Mouse (Mus musculus): ENCODE results near the gene Spock2.
A peak's percentile ranks its signal among the peaks of the same experiment; 100 is the strongest.
"Not testable (repeated sequence)": the region's sequence is repeated elsewhere in the genome, so short reads cannot be mapped to it uniquely, and the experiment has no call there.

The Spock2 gene

DNA sequence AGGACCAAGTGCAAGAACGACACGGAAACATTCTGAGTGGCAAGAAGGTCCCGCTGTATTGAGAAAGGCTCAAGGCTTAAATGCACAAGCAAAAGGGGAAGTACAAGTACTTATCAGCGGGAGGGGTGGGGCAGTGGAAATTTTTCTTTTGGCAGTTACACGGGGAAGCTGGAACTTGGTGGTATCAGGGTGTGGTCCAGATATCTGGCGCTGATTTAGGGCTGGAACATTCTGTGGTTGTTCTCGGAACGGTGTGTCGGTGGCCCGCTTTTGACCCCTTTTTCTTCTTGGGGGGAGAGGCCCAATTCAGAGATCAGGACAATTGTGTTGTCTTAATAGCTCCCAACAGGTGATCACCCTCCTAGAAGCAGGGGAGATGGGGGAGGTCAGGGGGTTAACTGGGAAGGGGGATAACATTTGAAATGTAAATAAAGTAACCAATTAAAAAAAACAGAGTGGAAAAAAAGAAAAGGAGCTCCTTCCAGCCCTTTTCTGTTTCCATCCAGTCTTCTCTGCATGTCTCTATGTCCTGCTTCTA lies 41.6 kb downstream of the Spock2 start:
- not testable (repeated sequence) for DNase-seq (ENCODE audit: low spot score in 2 of 2)

DNA sequence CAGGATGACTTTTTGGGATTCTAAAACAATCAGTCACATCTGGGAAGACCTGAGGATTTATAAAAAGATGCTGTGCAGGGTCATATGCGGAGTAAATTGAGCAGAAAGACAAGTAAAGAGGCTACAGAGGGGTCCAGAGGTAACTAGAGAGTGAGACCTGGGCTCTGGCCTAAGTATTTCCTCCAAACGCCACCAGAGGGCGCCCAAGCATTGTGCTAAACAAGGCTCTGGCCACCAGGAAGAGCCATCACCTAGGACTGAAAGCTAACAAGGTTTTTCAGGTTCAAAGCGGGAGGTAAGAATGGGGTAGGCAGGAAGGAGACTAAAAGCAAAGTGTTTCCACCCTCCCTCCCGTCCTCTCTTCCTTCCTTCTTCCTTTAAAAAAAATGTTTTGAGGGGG lies 42.1 kb downstream of the Spock2 start:
- peak; percentile 78 to 84 for DNase-seq (ENCODE audit: low spot score in 2 of 2)

DNA sequence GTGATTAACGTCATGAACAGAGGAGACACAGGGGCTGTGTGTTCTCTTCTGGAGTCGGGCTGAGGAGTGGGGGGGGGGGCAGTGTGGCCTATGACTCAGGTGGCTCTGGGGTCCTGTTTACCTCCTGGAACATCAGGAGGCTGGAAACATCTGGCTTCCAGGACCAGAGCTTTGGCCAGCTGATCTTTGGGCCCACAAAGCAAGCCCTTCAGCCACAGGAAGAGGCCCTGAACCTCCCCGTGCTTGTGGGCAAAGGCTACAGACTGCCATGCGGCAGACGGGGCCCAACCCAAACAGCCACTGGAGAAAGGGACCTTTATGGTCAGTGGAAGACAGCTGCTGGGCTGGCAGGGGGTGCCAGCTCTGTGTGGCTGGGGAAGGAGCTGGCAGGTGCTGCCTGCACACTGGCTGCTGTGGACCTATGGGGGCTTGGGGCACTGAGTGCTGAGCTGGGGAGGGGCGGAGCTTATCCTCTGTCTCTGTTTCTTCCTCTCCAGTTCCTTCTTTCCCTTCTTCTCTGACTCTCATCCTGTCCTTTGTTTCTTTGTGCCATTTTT lies 45.2 kb downstream of the Spock2 start:
- peak in 1 of 2 experiments; percentile 31 for DNase-seq (ENCODE audit: low spot score in 2 of 2)

DNA sequence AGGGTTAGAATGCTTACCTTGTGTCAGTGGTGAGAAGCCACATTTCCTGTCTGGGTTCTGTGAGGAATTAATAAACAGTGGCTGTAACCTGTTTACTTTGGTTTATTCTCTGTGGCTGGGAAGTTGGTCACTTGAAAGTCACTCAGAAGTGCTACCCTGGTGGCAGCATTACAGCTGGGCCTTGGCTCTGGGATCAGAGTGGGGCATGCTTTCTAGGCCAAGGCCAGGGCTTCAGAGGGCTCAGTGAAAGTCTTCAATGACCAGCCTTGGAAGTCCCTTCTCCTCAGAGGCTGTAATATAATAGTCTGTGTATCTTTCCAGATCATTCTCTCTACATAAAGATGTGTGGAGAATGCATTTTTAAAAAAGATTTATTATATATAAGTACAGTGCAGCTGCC lies 50.0 kb downstream of the Spock2 start:
- DNase-seq (ENCODE audit: low spot score in 2 of 2): no peak

DNA sequence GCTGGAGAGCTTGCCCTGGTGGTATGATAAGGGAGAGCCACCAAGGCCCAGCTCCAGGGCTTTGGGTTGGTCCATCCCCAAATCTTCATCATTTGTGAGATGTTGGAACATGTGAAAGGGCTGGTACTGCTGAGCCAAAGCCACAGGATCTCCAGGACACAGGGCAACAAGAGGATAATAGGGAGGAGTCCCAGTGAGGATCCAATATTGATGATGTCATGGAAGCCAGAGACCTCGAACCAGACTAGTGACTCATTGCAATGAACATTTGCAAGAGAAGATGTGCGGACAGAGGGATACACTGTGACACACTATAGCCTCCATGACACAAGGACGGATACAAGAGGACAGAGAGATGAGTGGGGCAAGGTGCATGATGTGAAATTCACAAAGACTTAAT lies 52.1 kb downstream of the Spock2 start:
- DNase-seq (ENCODE audit: low spot score in 2 of 2): no peak

DNA sequence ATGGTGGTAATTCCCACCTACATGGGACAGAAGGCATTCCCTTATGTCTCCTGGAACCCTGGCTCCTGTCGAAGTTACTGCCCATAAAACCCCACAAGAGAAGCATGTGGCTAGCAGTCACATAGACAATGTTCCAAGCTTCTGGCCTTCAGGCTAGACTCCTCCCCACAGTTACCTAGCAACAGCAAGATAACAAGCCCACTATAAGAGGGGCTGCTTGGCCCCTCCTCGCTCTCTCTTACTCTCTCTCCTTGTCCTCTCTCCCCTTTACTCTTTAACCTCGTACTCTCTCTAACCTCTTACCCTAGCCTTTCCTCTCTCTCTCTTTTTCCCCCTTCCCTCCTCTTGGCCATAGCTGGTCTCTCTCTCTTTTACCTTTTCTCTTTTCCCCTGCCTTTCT lies 55.4 kb downstream of the Spock2 start:
- not testable (repeated sequence) for DNase-seq (ENCODE audit: low spot score in 2 of 2)

DNA sequence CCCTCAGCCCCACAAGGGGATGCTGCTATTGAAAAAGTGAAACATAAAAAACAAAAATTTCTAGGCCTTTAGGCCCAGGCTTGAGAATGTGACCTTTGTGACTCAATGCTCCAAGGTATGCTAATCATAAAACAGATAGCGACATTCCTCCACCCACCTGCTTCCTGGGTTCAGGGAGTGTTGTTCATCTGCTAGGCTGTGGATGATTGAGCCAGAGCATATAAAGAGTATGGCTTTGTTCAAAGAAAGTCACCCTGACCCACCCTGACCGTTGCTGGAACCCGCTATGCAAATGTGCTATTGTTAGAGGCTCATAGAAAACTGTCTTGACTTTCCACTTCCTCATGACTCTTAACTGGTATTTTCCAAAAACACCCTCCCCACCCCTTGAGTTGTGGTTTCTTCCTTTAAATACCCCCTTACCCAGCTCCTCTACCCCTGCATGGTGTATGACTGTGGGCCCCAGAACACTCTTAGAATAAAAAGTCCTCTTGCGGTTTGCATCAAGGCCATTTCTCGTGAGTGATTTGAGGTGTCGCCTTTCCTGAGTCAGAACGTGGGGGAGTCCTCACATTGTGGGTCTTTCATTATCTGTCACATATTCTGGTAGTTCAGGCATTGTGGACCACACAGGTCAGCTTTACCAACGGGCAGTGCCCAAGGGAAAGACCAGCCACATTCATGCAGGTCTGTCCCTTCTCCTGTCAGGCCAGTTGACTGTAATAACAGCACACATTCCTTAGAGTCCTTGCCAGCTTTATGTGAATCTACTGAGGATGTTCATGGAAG lies 56.4 kb downstream of the Spock2 start:
- DNase-seq (ENCODE audit: low spot score in 2 of 2): peak; percentile 76 to 81

DNA sequence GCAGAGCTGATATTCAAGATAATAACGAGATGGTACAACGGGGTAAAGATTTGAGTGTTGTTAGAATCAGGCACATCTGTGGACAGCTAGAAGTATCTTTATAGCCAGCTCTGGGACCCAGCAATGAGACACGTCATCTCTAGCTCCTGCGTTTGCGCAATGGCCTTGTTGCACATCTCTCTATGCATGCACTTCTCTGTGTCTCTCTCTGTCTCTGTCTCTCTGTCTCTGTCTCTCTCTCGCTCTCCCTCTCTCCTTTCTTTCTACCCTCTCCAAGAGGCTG lies 56.9 kb downstream of the Spock2 start:
- no peak for DNase-seq (ENCODE audit: low spot score in 2 of 2)

DNA sequence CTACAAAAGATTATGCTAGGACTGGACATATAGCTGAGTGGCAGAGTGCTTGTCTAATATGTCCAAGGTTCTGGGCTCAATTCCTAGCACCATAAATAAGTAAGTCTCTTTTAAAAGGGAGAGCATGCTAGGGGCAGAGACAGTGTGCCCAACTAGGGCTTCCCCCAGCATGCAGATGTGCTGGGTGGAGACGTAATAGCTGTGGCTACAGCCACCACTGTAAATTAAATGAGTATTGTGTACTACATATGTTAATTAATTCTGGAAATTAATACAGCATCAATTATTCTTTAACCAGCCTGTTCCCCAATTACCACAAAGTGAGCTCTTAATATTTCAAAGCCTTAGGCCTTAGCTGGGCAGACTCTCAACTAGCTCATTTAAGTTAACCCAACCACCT lies 58.9 kb downstream of the Spock2 start:
- no peak for DNase-seq (ENCODE audit: low spot score in 2 of 2)

DNA sequence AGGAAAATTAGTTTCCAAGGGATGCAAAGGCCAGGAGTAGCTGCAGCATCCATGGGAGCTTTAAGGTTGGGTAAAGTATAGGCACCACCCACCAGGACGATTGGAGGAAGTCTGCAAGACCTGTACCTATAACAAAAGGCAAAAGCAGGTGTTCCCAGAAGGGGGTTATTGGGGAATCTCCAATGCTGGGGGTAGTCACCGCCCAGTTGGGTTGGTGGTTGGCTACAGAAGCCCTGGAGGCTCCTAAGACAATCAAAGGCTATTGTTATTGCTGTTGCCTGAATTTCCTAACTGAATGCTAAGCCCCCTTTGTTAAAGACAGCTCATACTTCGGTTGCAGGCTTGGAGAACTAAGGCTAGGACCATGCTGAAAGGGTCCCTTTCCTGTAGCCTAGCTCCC lies 60.0 kb downstream of the Spock2 start:
- DNase-seq (ENCODE audit: low spot score in 2 of 2): no peak

DNA sequence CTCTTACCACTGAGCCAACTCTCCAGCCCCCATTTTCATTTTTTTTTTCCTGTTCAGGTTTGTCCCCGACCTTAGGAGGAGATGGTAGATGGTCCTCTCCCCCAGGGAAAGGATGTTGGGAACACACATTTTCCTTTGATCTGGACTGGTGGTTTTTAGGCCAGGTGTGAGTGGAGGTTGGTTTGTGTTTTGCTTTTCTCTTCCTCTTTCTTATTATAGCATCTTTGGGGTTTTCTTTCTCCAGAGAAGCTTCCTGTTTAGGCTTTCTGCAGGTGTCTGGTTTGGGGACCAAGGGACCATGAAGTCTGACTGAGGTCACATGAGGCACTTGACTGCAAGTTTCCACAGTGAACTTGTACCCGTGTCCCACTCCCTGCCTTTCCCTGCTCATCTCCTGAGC lies 62.3 kb downstream of the Spock2 start:
- peak; percentile 85 to 88 for DNase-seq (ENCODE audit: low spot score in 2 of 2)

DNA sequence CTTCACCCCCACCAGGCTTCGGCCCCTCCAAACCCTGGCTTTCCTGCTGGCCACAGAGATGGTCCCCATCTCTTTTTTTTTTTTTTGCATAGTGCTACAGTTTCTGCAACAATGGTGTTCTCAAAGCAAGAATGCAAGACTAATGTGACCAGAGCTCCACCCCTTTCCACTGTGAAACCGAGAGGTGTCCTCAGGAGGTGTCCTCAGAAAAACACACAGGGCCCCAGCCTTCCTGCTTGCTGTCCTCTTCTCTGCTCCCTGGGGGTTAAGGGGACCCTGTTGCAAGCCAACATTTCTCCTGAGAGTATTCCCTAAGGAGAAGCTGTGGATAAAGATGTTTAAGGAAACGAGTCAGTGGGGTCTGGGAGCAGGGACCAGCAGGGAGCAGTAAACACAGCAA lies 62.9 kb downstream of the Spock2 start:
- peak; percentile 87 to 89 for DNase-seq (ENCODE audit: low spot score in 2 of 2)

DNA sequence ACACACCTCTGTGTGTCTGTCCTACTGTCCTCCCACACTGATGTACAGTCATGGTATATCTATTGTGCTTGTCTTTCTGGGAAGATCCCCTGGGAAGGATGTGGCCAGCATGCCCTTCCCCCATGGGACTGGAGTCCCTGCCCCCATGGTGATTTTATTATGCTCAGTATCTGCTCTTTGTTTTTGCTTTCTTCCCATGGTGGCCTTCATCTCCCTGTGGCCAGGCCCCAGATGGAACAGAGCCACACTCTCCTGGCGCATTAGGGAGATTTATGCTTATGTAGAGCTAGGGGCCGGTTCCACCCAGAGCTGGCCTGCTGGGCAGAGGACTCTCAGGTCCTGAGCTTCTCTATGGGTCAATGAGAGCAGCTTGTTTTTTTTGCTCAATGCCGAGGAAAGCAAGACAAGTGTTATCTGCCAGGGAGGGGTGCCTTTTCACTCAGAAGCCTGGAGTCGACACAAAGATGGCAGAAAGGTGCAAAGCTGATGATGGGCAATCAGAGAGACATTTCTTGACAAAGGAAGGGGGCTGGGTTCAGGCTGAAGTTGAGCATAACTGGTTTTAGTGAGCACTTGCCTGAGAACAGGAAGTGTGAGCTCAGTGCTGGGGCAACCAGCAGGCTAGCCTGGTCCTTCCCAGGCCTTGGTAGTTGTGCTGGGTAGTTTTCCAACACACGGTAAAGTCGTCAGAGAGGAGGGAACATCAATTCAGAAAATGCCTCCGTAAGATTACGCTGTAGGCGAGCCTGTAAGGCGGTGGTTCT lies 64.5 kb downstream of the Spock2 start:
- DNase-seq (ENCODE audit: low spot score in 2 of 2): peak; percentile 72 to 73

DNA sequence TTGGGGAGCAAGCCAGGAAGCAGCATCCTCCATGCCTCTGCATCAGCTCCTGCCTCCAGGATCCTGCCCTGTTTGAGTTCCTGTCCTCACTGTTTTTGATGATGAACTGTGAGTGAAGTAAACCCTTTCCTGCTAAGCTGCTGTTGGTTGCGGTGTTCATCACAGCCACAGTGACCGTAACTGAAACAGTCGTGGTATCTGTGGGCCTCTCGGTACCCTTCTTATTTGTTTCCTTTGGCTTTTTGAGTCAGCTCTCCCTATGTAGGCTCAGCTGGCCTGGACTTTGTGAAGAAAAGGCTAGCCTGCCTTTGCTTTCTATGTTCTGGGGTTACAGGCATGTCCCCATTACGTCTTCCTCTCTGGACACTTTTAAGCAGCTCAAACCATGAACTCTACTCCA lies 65.3 kb downstream of the Spock2 start:
- no peak for DNase-seq (ENCODE audit: low spot score in 2 of 2)

DNA sequence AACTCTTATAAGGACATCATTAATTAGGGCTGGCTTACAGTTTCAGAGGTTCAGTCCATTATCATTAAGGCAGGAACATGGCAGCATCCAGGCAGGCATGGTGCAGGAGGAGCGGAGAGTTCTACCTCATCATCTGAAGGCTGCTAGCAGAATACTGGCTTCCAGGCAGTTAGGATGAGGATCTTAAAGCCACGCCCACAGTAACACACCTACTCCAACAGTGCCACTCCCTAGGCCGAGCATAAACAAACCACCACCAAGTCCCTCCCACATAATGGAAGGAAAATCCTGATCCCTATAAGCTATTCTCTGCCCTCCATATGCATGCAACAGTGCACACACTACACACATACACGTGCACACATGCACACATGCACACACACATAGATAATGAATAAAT lies 66.3 kb downstream of the Spock2 start:
- no peak for DNase-seq (ENCODE audit: low spot score in 2 of 2)

DNA sequence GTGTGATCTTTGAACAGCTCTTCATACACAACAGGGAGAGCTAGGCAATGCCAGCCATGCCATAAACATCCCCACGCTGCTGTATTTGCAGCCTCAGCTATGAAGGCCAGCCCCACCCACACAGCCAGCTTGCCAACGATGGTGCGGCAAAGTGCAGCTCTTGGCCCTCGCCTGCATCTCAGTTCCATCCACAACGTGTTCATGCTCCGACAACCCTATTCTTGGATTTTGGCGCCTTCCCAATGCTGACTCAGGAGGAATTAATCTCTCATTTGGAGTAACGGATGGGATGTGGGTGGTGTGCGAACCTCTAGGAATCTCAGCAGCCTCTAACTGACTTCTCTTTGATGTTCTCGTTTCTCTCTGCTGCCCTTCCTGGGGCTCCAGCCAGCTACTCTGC lies 67.0 kb downstream of the Spock2 start:
- no peak for DNase-seq (ENCODE audit: low spot score in 2 of 2)

DNA sequence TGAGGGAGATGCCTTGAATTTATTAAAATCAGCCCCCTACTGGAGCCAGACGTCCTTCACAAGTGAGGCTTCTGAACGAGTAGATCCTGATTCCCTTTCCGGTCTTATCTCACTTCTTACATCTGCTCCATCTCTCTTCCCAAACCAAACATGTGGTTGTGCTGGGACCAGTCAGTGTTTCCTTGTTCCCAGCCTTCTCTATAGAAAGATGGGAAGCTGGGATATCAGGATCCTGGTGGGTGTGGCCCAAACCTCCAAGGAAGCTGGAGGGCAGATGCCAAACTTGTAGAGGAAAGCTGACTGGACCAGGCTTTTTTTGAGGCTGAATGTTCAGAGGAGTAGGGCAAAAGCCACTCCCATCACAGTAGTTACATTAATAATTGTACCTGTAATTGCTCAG lies 68.5 kb downstream of the Spock2 start:
- DNase-seq (ENCODE audit: low spot score in 2 of 2): no peak

DNA sequence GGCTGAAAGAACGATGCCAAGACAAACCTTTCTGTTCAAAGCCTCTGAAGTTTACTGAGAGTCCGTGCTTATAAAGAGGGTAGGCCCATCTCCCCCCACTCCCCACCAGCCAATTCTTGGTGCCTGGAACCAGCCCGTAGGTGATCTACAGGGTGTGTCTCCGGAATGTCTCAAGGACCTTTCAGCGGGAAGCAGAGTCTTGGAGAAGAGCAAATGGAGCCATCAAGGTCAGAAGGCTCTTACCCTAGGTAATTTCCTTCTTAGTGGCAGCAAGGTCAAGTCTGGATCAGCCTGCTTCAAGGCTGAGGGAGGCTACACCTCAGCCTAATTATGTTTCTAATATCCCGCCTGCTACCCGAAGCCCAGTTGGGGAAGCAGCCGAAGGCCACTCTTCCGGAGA lies 69.3 kb downstream of the Spock2 start:
- DNase-seq (ENCODE audit: low spot score in 2 of 2): not testable (repeated sequence)

All from spleen, postnatal 36 days (tissue).